Mouse (Mus musculus): ENCODE measurements at regions not wholly inside any gene's neighbourhood (a gene's known extent, or its start where the extent isn't known, plus 50 kb on each side); places are given as distances from the start of the nearest gene placed in this dataset.

DNA sequence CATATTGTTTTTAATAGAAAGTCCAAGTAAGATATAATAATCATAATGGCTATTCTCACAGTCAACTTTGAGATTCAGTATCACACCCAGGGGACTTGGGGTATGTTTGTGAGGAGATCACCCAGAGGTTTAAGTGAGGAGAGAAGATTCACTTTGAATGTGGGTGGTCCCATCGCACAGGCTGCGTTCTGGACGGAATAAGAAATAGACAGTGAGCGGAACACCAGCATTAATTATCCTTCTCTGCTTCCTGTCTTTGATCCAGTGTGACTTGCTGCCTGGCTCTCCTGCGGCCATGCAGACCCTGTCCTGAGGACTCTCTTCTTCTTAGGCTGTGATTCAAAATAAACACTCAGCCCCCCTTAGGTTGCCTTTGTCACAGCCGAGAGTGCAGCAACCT is 60.6 kb upstream of the Kras start:
- no peak overlapping the region for H3K4me2 ChIP-seq
- no peaks in the 10 kb centered on the region for H3K9me3 ChIP-seq
- no peaks in the 10 kb centered on the region for H3K4me1 ChIP-seq
- no peak for ATAC-seq (ENCODE audit: insufficient number of reproducible peaks, insufficient read depth, low FRiP score, low TSS enrichment, low read depth)
- H3K9ac ChIP-seq: no peak overlapping the region
- no peaks in the 10 kb centered on the region for H3K36me3 ChIP-seq
- 43% methylated on average over 6 of the region's 6 CpGs for WGBS
- H3K27ac ChIP-seq: no peak overlapping the region
- H3K27me3 ChIP-seq: no peaks in the 10 kb centered on the region
- H3K4me3 ChIP-seq: no peak overlapping the region

GRCm38 (mm10) chr6:145309025-145309424 is 59.0 kb upstream of the Kras start:
- H3K36me3 ChIP-seq: no peaks in the 10 kb centered on the region
- H3K27me3 ChIP-seq: no peaks in the 10 kb centered on the region
- no peak overlapping the region for H3K27ac ChIP-seq
- H3K9me3 ChIP-seq: no peaks in the 10 kb centered on the region
- H3K9ac ChIP-seq: no peak overlapping the region
- ATAC-seq (ENCODE audit: insufficient number of reproducible peaks, insufficient read depth, low FRiP score, low TSS enrichment, low read depth): no peak
- H3K4me1 ChIP-seq: no peaks in the 10 kb centered on the region
- H3K4me3 ChIP-seq: no peak overlapping the region
- WGBS: 85% methylated on average over 3 of the region's 3 CpGs
- no peak overlapping the region for H3K4me2 ChIP-seq

DNA sequence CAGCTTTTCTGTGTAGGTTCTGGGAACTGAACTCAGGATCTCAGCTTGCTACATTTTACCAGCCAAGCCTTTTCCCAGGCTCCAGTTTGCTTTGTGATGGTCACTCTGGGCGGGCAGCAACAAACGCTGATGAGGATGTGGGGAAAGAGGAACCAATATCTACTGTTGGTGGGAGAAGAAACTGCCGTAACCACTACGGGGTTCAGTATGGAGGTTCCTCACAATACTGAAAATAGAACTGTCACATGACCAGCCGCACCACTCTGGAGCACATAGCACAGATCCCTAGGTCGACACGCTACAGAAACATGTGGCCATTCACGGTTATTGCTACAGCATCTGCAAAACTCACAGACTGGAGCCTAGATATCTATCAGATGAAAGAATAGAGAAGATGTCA is 57.2 kb upstream of the Kras start:
- Histone ChIP-seq H3K9ac (no peak overlapping the region), H3K9me3 (no peaks in the 10 kb centered on the region), H3K4me1 (peaks cover 12% of the 10 kb centered on the region), H3K4me3 (no peak overlapping the region), H3K4me2 (no peak overlapping the region), H3K27ac (no peak overlapping the region), H3K27me3 (no peaks in the 10 kb centered on the region), H3K36me3 (no peaks in the 10 kb centered on the region)
- WGBS: 94% methylated on average over 8 of the region's 8 CpGs
- ATAC-seq (ENCODE audit: insufficient number of reproducible peaks, insufficient read depth, low FRiP score, low TSS enrichment, low read depth): no peak

GRCm38 (mm10) chr6:145306331-145307124 is 56.5 kb upstream of the Kras start:
- 77% methylated on average over 18 of the region's 18 CpGs for WGBS
- Histone ChIP-seq H3K36me3 (no peaks in the 10 kb centered on the region), H3K9me3 (no peaks in the 10 kb centered on the region), H3K27ac (no peak overlapping the region), H3K4me1 (peaks cover 12% of the 10 kb centered on the region), H3K4me2 (no peak overlapping the region), H3K4me3 (no peak overlapping the region), H3K9ac (no peak overlapping the region), H3K27me3 (no peaks in the 10 kb centered on the region)
- ATAC-seq (ENCODE audit: insufficient number of reproducible peaks, insufficient read depth, low FRiP score, low TSS enrichment, low read depth): no peak

DNA sequence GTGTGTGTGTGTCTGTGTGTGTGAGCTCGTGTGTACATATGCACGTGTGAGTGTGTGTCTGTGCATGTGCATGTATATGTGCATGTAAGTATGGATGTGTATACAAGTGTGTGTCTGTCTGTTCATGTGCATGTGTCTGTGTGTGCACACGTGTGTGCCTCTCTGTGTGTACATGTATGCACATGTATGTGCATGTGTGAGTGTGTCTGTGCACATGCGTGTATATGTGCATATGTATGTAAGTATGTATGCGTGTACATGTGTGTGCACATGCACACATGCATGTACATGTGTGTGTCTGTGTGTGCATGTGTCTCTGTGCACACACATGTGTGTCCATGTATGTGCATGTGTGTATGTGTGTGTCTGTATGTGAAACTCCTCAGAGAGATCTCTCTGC is 55.6 kb upstream of the Kras start:
- Histone ChIP-seq H3K4me1 (peaks cover 12% of the 10 kb centered on the region), H3K36me3 (no peaks in the 10 kb centered on the region), H3K27me3 (no peaks in the 10 kb centered on the region), H3K27ac (no peak overlapping the region), H3K9ac (no peak overlapping the region), H3K4me2 (no peak overlapping the region), H3K4me3 (no peak overlapping the region), H3K9me3 (no peaks in the 10 kb centered on the region)
- 93% methylated on average over 5 of the region's 5 CpGs for WGBS
- no peak for ATAC-seq (ENCODE audit: insufficient number of reproducible peaks, insufficient read depth, low FRiP score, low TSS enrichment, low read depth)

DNA sequence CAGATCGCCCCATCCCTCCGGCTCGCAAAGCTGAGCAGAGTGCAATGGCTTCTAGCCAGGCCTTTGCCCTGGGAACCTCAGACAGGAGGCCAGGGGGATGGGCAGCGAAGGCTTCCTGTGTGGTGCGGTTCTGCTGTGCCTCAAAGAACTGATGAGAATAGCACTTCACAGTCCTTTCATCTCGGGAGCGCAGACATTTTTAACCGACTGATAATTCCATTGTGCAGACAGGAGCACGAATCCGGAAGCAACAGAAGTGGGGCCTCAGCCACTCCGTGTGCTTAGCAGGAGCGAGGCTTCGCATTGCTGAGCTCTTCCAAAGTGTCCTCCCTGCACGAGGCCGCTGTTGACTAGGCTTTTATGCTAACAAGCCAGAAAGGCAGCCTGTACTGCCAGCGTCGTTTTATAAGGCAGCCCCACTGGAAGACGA is 53.6 kb upstream of the Kras start:
- Histone ChIP-seq H3K27ac (no peak overlapping the region), H3K9ac (no peak overlapping the region), H3K27me3 (no peaks in the 10 kb centered on the region), H3K4me2 (peak overlapping the region; percentile 43), H3K4me1 (peaks cover 17% of the 10 kb centered on the region), H3K4me3 (no peak overlapping the region), H3K36me3 (no peaks in the 10 kb centered on the region), H3K9me3 (no peaks in the 10 kb centered on the region)
- ATAC-seq (ENCODE audit: insufficient number of reproducible peaks, insufficient read depth, low FRiP score, low TSS enrichment, low read depth): 0 out of 2 replicates have a peak, but pooled peaks have one; percentile 33
- WGBS: 24% methylated on average over 18 of the region's 18 CpGs

DNA sequence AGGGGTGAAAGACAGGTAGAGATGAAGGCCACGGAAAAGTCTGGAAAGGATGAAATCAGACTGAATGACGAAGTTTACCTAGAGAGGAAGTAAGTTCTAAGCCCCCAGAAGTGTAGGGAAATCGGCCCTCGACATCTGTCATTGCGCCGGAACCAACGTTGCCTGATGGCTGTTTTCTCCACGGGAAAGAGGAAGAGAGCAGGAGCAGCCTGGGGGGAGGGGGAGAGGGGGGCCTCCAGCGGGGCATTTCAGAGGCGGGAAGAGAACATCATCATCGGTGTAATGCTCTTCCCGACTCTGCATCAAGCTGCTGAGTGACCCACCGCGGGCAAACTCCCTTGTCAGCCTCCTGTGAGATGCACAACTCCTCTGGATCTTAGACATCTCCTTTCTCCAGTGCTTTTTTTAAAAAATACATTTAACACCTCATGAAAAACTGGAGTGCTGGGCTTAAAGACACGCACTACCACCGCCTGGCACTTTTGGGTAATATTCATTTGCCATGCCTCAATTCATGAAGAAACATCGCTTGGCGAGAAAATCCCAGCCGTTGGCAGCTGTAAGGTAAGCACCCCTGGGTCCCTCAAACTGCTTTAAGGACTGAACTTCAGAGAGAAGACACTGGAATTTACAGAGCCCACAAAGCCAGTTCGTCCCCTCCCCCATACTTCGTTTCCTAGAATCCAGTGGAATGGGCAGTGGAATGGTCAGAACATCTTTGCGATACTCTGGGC is 53.0 kb upstream of the Kras start:
- H3K9me3 ChIP-seq: no peaks in the 10 kb centered on the region
- H3K4me2 ChIP-seq: peak overlapping the region; percentile 43
- peaks cover 19% of the 10 kb centered on the region for H3K4me1 ChIP-seq
- H3K27ac ChIP-seq: no peak overlapping the region
- H3K9ac ChIP-seq: no peak overlapping the region
- no peaks in the 10 kb centered on the region for H3K36me3 ChIP-seq
- no peak for ATAC-seq (ENCODE audit: insufficient number of reproducible peaks, insufficient read depth, low FRiP score, low TSS enrichment, low read depth)
- no peaks in the 10 kb centered on the region for H3K27me3 ChIP-seq
- WGBS: 60% methylated on average over 22 of the region's 22 CpGs
- no peak overlapping the region for H3K4me3 ChIP-seq

- no peak for ATAC-seq (ENCODE audit: insufficient number of reproducible peaks, insufficient read depth, low FRiP score, low TSS enrichment, low read depth)
- no peaks in the 10 kb centered on the region for H3K27me3 ChIP-seq
- H3K4me1 ChIP-seq: peaks cover 29% of the 10 kb centered on the region
- H3K4me3 ChIP-seq: no peak overlapping the region
- no peak overlapping the region for H3K27ac ChIP-seq
- H3K9me3 ChIP-seq: no peaks in the 10 kb centered on the region
- H3K9ac ChIP-seq: no peak overlapping the region
- H3K36me3 ChIP-seq: no peaks in the 10 kb centered on the region
- WGBS: 91% methylated on average over 10 of the region's 10 CpGs
- no peak overlapping the region for H3K4me2 ChIP-seq
Measured at GRCm38 (mm10) chr6:145302105-145302504, 52.1 kb upstream of the Kras start.

GRCm38 (mm10) chr6:145300266-145300858 is 50.3 kb upstream of the Kras start:
- WGBS: 51% methylated on average over 6 of the region's 6 CpGs
- no peaks in the 10 kb centered on the region for H3K9me3 ChIP-seq

More at GRCm38 (mm10) chr6:145300266-145300858, 50.3 kb upstream of the Kras start:
- Histone ChIP-seq H3K27me3 (no peaks in the 10 kb centered on the region), H3K36me3 (no peaks in the 10 kb centered on the region), H3K9ac (no peak overlapping the region), H3K27ac (no peak overlapping the region), H3K4me3 (no peak overlapping the region), H3K4me2 (no peak overlapping the region), H3K4me1 (peaks cover 39% of the 10 kb centered on the region)
- no peak for ATAC-seq (ENCODE audit: insufficient number of reproducible peaks, insufficient read depth, low FRiP score, low TSS enrichment, low read depth)
